Mouse (Mus musculus) adrenal gland, postnatal 36 days (tissue): Measurements from ENCODE around the gene Parm1. TPM values are rescaled to one million over a fixed set of nuclear protein-coding genes. Genes with fewer than 3 reads are reported as not detected.
A peak's percentile ranks its signal among the peaks of the same experiment; 100 is the strongest.

Experiments
- DNase-seq, 2 experiments: peaks; one replicate each; pipeline ENCODE4 v3.0.0; 2021; ENCODE audit warnings: mixed read lengths in 1 of 2
- total RNA-seq, 2 experiments: library from RNA; stranded (reverse); gene quantifications; 2 replicates each; pipeline ENCODE4 v1.2.3; 2021

Gene Parm1
- total RNA-seq, 2 experiments from 2014 or later = 113 to 127 TPM

DNA sequence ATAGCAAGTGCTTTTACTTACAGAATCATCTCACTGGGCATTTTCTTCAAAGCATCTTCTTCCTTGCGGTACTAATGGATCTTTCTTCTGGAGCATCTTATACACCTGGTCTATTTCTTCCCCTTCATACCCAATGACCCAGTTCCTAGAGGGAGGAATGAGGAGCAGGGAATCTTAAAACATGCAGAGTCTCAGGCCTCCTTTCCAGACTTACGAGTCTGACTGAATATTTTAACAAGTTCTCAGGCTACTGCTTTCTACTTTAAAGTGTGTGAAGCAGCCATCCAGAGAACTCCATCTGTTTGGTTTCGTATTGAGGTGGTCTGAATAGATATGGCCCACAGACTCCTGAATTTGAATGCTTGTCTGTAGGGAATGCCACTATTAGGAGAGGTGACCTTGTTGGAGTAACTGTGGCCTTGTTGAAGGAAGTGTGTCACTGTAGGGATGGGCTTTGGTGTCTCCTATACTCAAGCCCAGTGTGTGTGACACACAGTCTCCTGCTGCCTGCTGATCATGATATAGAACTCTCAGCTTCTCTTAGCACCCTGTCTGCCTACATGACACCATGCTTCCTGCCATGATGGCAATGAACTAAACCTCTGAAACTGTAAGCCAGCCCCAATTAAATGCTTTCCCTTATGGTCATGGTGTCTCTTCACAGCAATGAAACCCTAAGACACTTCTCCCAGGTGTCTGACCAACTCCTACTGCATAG, 137.1 kb downstream of the Parm1 start:
- DNase-seq = no peak

DNA sequence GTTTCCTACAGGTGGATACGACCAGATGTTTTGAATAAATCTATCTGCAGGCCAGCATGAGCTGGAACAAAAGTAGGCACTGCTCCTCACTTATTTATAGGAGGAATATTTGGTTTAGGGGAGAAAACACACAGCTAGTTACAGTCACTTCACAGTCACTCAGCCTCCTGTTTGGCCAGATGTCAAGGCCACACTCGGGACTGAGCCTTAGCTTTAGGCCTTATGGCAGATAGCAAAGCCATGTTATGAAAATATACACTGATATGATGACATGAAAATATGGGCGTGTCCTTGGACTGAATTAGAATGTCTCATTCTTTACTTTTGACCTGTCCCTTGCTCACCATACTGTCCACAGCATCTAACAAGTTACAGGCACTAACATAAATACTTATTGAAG, 137.8 kb downstream of the Parm1 start:
- DNase-seq = peak; percentile 7 to 20

DNA sequence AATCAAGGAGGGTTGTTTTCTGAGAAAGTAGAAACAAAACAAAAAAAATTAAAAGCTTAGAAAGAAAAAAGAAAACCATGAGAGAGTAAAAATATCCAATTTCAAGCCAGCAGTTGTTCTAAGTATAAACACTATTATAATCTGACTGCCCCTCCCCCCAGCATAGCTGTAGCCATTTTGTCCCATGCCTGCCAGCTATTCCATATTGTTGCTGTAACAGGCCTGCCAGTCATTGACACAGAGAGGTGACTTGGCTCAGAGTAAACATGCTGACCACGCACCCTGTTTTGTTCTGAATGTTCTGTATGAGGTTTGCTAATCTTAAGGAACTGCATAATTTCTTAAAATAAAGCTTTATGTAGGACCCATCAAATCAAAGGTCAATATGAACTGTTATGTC, 145.3 kb downstream of the Parm1 start:
- no peak for DNase-seq

DNA sequence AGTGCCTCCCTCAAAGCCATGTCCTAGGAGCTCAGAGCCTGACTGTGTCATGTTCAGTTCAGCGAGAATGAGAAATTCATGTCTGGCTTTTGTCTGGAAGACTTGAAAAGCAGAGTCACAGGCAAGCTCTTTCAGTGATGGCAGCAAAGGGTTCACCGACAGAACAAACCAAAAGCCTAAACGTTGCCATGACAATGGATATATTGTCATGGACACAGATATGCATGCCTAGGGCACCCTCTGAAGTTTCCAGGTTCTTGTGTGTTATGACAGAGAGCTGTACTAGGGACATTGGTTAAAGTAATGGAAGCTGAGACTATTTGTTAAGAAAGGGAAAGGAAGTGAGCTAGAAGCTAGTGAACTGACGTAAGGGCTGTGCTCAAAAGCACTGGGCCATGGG, 149.7 kb downstream of the Parm1 start:
- DNase-seq = no peak

DNA sequence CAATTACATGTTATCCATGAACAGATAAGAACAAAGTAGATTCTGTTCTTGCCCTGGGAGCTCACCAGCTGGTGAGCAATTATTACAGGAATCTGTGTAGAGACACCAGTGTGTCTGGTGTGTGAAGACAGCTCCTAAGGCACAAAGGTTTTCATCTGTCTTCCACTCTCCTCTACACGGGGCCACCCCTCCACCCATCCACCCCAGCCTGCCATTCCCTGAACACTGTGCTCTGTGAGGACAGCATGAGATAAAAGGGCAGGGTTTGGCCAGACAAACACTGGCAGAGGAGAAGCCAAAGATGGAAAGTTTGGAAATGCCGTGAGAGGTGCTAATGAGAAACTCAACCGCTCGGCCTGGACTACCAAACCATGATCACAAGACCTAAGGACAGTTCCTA, 151.8 kb downstream of the Parm1 start:
- DNase-seq = no peak

Other genes with a start within 250 kb of the Parm1 start
- gene Btc, start 114.6 kb upstream of the Parm1 start, total RNA-seq = 1 to 10 TPM; 1.5 to 1.8 TPM